Mouse (Mus musculus): ENCODE data around the gene Hmgb1. TPM values are rescaled to one million over a fixed set of nuclear protein-coding genes. Genes with fewer than 3 reads are reported as not detected.

Hmgb1 gene
- polyA plus RNA-seq, 1 experiment: 186 TPM

DNA sequence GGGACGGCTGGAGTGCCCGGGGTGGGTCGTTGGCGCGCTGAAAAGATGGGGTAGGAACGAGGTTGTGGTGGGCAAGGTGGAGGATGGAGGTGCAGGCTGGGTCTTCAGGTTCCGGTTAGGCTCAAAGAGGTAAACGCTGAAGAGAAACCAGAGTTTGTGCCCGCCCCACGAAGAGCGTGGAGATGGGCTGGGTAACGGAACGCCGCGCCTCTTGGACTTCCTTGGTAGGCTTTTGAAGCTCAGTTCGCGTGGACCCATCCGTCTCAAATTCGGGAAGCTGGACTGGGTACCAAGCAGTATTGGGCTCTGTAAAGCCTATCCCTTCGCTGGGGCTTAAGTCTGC lies 526 bp upstream of the Hmgb1 start:
- Histone ChIP-seq H3K27me3 (ENCODE audit: control insufficient read depth, insufficient read depth, low read length) (no peaks in the 10 kb centered on the region), H3K4me3 (replicated peaks; ENCODE audit: insufficient read depth, low read depth, low read length) (peak overlapping the region; percentile 90), H3K27ac (ENCODE audit: insufficient read depth, low read length) (peak overlapping the region; percentile 84), H3K4me1 (ENCODE audit: control insufficient read depth, insufficient read depth, low read length) (no peaks in the 10 kb centered on the region)
- WGBS: under 1% methylated on average over 20 of the region's 20 CpGs
- TF ChIP-seq CTCF (IDR thresholded peaks at IDR 0.05; ENCODE audit: borderline replicate concordance, insufficient read depth, low read depth, low read length) (no peak), POLR2A (IDR thresholded peaks at IDR 0.05; ENCODE audit: borderline replicate concordance, insufficient read depth, low read length) (no peak)
- no peak for DNase-seq

DNA sequence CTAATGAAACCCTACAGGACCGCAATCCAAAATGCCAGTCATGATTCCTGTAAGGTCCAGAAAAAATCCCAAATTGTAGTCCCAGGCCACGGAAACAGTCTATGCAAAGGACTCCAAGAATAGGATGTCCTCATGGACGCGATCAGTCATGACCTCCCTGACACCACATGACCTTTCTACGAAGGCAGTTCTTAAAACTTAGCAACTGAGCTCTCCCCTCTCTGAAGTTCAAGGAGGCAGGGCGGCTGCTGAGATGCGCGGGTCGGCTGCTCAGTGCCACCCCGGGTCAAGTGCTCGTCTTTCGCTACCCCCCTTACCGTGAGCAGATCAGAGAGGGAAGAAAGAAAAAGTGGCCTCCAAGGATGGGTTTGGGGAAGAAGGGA lies 577 bp downstream of the Hmgb1 start:
- no peaks in the 10 kb centered on the region for H3K27me3 ChIP-seq (ENCODE audit: control insufficient read depth, insufficient read depth, low read length)
- H3K4me3 ChIP-seq (replicated peaks; ENCODE audit: insufficient read depth, low read depth, low read length): peak overlapping the region; percentile 78
- peak overlapping the region; percentile 96 for H3K27ac ChIP-seq (ENCODE audit: insufficient read depth, low read length)
- WGBS: 0% methylated on average over 13 of the region's 13 CpGs
- DNase-seq: no peak
- no peaks in the 10 kb centered on the region for H3K4me1 ChIP-seq (ENCODE audit: control insufficient read depth, insufficient read depth, low read length)
- TF ChIP-seq POLR2A (IDR thresholded peaks at IDR 0.05; ENCODE audit: borderline replicate concordance, insufficient read depth, low read length): no peak
- TF ChIP-seq CTCF (IDR thresholded peaks at IDR 0.05; ENCODE audit: borderline replicate concordance, insufficient read depth, low read depth, low read length): no peak

DNA sequence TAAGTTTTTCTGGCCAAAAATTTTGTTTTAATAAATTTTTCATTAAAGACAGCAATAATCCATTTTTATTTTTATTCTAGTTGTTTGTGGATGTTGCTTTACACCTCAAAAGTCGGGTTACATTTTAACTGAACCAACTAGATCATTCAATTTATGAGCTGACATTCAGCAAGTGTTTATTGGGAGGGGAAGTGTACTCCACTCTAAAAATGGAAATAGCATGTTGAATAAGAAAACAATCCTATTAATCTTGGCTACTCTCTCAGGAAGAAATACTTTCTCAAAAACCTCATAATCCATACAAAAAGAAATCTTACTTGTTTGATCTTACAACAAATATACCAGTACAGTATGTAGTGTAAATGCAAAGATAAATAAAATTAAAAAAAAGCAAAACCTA lies 1.2 kb downstream of the Hmgb1 start:
- 24% methylated on average over 1 of the region's 1 CpGs for WGBS
- no peak for TF ChIP-seq CTCF (IDR thresholded peaks at IDR 0.05; ENCODE audit: borderline replicate concordance, insufficient read depth, low read depth, low read length)
- TF ChIP-seq POLR2A (IDR thresholded peaks at IDR 0.05; ENCODE audit: borderline replicate concordance, insufficient read depth, low read length): no peak
- no peak overlapping the region for H3K27ac ChIP-seq (ENCODE audit: insufficient read depth, low read length)

DNA sequence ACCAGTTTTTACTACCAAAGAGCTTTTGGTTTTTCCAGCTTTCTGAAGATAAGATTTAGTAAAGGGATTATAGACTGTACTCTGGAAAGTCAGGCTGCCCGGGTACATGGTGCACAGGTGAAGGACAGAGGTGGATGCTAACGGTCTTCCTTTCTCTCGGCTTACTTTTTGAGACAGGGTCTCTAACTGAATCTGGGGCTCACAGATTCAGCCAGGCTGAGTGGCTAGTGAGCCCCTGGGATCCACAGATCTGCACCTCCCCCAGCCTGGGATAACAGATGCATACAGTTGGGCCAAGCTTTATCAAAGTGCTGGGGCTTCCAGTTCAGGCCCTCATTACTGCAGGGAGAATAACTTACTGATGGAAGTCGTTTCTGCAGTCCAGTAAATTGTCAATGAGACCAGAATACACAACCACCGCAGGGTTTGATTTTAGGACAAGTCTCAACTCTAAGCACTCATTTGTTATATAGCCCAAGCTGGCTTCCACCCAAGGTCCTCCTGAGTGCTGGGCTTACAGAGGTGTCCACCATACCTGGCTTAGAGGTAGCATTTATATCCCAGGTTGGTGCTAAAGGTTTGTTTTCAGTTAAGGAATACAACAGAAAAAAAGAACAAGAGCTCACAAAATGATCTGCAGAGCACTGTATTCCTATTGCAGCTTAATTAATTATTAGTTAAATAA lies 2.0 kb downstream of the Hmgb1 start:
- WGBS: 74% methylated on average over 5 of the region's 5 CpGs
- TF ChIP-seq CTCF (IDR thresholded peaks at IDR 0.05; ENCODE audit: borderline replicate concordance, insufficient read depth, low read depth, low read length) (no peak), POLR2A (IDR thresholded peaks at IDR 0.05; ENCODE audit: borderline replicate concordance, insufficient read depth, low read length) (no peak)
- H3K4me3 ChIP-seq (replicated peaks; ENCODE audit: insufficient read depth, low read depth, low read length): no peak overlapping the region
- H3K27ac ChIP-seq (ENCODE audit: insufficient read depth, low read length): no peak overlapping the region
- no peaks in the 10 kb centered on the region for H3K27me3 ChIP-seq (ENCODE audit: control insufficient read depth, insufficient read depth, low read length)
- peak in 1 of 2 experiments; percentile 22 for DNase-seq
- no peaks in the 10 kb centered on the region for H3K4me1 ChIP-seq (ENCODE audit: control insufficient read depth, insufficient read depth, low read length)

More for the DNA sequence above, 1.2 kb downstream of the Hmgb1 start:
- Histone ChIP-seq H3K27me3 (ENCODE audit: control insufficient read depth, insufficient read depth, low read length) (no peaks in the 10 kb centered on the region), H3K4me3 (replicated peaks; ENCODE audit: insufficient read depth, low read depth, low read length) (no peak overlapping the region), H3K4me1 (ENCODE audit: control insufficient read depth, insufficient read depth, low read length) (no peaks in the 10 kb centered on the region)
- no peak for DNase-seq

DNA sequence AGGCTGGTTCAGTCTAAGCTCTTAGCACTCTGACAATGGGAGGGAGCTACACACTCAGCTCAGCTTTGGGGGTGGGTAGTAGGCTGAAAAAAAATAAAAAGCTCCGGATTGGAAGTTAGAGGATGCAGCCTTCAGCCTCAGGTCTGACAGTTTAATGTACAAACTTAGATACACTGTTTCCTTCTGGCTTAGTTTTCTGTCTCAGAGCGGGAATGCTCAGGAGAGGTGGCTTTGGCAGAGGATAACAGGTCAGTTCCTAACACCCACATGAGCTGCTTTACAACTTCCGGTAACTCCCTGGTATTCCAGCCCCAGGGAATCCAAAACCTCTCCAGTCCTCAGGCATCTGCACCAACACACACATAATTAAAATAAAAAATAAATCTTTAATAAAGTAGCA lies 4.5 kb downstream of the Hmgb1 start:
- no peak overlapping the region for H3K4me3 ChIP-seq (replicated peaks; ENCODE audit: insufficient read depth, low read depth, low read length)
- WGBS: 86% methylated on average over 3 of the region's 3 CpGs
- H3K27me3 ChIP-seq (ENCODE audit: control insufficient read depth, insufficient read depth, low read length): no peaks in the 10 kb centered on the region
- no peak for DNase-seq
- TF ChIP-seq CTCF (IDR thresholded peaks at IDR 0.05; ENCODE audit: borderline replicate concordance, insufficient read depth, low read depth, low read length) (no peak), POLR2A (IDR thresholded peaks at IDR 0.05; ENCODE audit: borderline replicate concordance, insufficient read depth, low read length) (no peak)
- H3K27ac ChIP-seq (ENCODE audit: insufficient read depth, low read length): no peak overlapping the region
- H3K4me1 ChIP-seq (ENCODE audit: control insufficient read depth, insufficient read depth, low read length): no peaks in the 10 kb centered on the region

DNA sequence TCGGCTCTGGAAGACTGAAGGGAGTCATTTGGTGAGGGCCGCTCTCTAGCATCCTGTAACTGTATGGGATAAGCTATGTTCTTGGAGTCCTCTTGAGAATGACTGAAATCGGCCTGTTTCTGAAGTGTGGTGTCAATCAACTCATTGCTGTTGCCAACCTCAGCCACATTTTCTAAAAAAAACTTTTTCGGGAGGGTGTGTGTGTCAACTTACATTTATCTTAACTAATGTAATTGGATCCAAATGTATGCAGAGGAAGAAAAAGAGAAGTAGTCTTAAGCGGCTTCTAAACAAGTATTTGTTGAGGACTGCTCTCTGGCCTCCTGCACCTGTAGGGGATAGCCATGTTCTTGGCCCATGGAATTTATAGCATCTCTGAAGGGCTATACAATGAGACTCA lies 6.2 kb downstream of the Hmgb1 start:
- no peaks in the 10 kb centered on the region for H3K4me1 ChIP-seq (ENCODE audit: control insufficient read depth, insufficient read depth, low read length)
- no peak for DNase-seq
- WGBS: 92% methylated on average over 5 of the region's 5 CpGs
- TF ChIP-seq CTCF (IDR thresholded peaks at IDR 0.05; ENCODE audit: borderline replicate concordance, insufficient read depth, low read depth, low read length): no peak
- no peak for TF ChIP-seq POLR2A (IDR thresholded peaks at IDR 0.05; ENCODE audit: borderline replicate concordance, insufficient read depth, low read length)
- H3K27me3 ChIP-seq (ENCODE audit: control insufficient read depth, insufficient read depth, low read length): no peaks in the 10 kb centered on the region
- no peak overlapping the region for H3K27ac ChIP-seq (ENCODE audit: insufficient read depth, low read length)
- no peak overlapping the region for H3K4me3 ChIP-seq (replicated peaks; ENCODE audit: insufficient read depth, low read depth, low read length)

DNA sequence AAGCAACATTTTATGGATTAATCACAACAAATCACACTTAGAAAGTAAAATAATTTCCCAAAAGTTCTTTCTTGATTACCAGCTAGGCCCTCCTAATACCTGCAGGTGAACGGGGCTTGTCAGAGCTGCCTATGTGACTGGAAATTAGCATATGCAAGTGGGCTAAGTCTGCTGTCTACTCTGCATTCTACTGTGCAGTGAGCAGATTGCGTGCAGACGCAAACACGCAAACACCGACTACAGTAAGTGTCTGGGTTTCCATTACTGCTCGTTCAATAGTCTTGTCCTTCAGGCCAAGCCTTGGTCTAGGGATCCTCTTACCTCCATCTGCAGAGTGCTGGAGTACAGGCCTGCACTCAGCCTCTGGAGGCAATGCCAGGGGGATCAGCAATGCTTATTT lies 8.6 kb downstream of the Hmgb1 start:
- Histone ChIP-seq H3K4me1 (ENCODE audit: control insufficient read depth, insufficient read depth, low read length) (no peaks in the 10 kb centered on the region), H3K27ac (ENCODE audit: insufficient read depth, low read length) (no peak overlapping the region), H3K27me3 (ENCODE audit: control insufficient read depth, insufficient read depth, low read length) (no peaks in the 10 kb centered on the region), H3K4me3 (replicated peaks; ENCODE audit: insufficient read depth, low read depth, low read length) (no peak overlapping the region)
- DNase-seq: no peak
- 89% methylated on average over 6 of the region's 6 CpGs for WGBS
- TF ChIP-seq POLR2A (IDR thresholded peaks at IDR 0.05; ENCODE audit: borderline replicate concordance, insufficient read depth, low read length) (no peak), CTCF (IDR thresholded peaks at IDR 0.05; ENCODE audit: borderline replicate concordance, insufficient read depth, low read depth, low read length) (no peak)

DNA sequence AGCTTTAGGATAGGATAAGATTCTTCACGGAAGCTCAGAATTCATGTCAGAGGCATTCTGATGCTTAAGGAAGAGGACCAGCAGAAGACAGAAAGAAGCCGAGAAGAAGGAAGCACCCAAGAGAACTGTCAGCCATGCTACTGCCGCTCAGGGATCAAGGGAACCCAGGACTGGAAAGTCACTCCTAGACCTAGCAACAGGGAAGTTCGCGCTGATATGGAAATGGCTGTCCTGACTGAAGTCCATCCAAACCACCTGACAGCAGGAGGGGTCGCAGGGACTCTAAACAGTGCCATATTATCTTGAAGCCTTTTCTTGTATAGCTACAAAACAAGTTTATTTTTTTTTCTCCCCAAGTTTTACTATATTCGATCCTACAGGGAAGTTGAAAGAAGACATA lies 9.8 kb downstream of the Hmgb1 start:
- Histone ChIP-seq H3K4me3 (replicated peaks; ENCODE audit: insufficient read depth, low read depth, low read length) (no peak overlapping the region), H3K4me1 (ENCODE audit: control insufficient read depth, insufficient read depth, low read length) (no peaks in the 10 kb centered on the region), H3K27me3 (ENCODE audit: control insufficient read depth, insufficient read depth, low read length) (no peaks in the 10 kb centered on the region), H3K27ac (ENCODE audit: insufficient read depth, low read length) (no peak overlapping the region)
- 90% methylated on average over 7 of the region's 7 CpGs for WGBS
- TF ChIP-seq POLR2A (IDR thresholded peaks at IDR 0.05; ENCODE audit: borderline replicate concordance, insufficient read depth, low read length) (no peak), CTCF (IDR thresholded peaks at IDR 0.05; ENCODE audit: borderline replicate concordance, insufficient read depth, low read depth, low read length) (no peak)
- DNase-seq: no peak
